Comparison of ENCODE assay signal across 28 mouse cellular contexts in genomic region chr9:85985671-85986070, GRCm38 (mm10).
DNase-seq lines count a peak whose midpoint lies in the region; ATAC-seq and TF ChIP-seq lines count a peak whose summit lies in the region.
"Had no signal": no experiment of that assay in that cellular context is flagged by ENCODE, and none has a peak within 500 bp of the region (broad histone marks: within the 10 kb centered on the region; RNA-seq: fewer than 3 reads in every experiment).

No protein-coding gene starts in this region.

- no peaks in the 10 kb centered on the region for H3K9me3 ChIP-seq in hindbrain, postnatal 0 days (ENCODE audit: low read length)
- H3K9me3 ChIP-seq in hindbrain, embryonic 12.5 days (replicated peaks) = no peaks in the 10 kb centered on the region
- no peaks in the 10 kb centered on the region for H3K9me3 ChIP-seq in neural tube, embryonic 11.5 days (ENCODE audit: control insufficient read depth, low read length)
- no peaks in the 10 kb centered on the region for H3K9me3 ChIP-seq in neural tube, embryonic 13.5 days
- H3K9me3 ChIP-seq: embryonic facial prominence, embryonic 12.5 days; forebrain, embryonic 12.5 days; G1E; hindbrain, embryonic 13.5 days; limb, embryonic 15.5 days; midbrain, embryonic 13.5 days had no signal

- no peaks in the 10 kb centered on the region for H3K36me3 ChIP-seq in hindbrain, postnatal 0 days (ENCODE audit: insufficient read depth, low read length)
- no peaks in the 10 kb centered on the region for H3K36me3 ChIP-seq in hindbrain, embryonic 12.5 days
- no peaks in the 10 kb centered on the region for H3K36me3 ChIP-seq in neural tube, embryonic 11.5 days (ENCODE audit: control insufficient read depth, insufficient read depth, low read length)
- H3K36me3 ChIP-seq in neural tube, embryonic 13.5 days = no peaks in the 10 kb centered on the region
- H3K36me3 ChIP-seq: embryonic facial prominence, embryonic 12.5 days; forebrain, embryonic 12.5 days; G1E; hindbrain, embryonic 13.5 days; limb, embryonic 15.5 days; midbrain, embryonic 13.5 days had no signal

- H3K9ac ChIP-seq in hindbrain, postnatal 0 days (replicated peaks; ENCODE audit: low read length) = no peak overlapping the region
- no peak overlapping the region for H3K9ac ChIP-seq in hindbrain, embryonic 12.5 days
- no peak overlapping the region for H3K9ac ChIP-seq in neural tube, embryonic 11.5 days (ENCODE audit: low read length)
- no peak overlapping the region for H3K9ac ChIP-seq in neural tube, embryonic 13.5 days
- H3K9ac ChIP-seq: embryonic facial prominence, embryonic 12.5 days; forebrain, embryonic 12.5 days; hindbrain, embryonic 13.5 days; limb, embryonic 15.5 days; liver, embryonic 14.5 days; lung, embryonic 14.5 days; midbrain, embryonic 13.5 days had no signal

- H3K27ac ChIP-seq in hindbrain, postnatal 0 days = no peak overlapping the region
- no peak overlapping the region for H3K27ac ChIP-seq in hindbrain, embryonic 12.5 days
- no peak overlapping the region for H3K27ac ChIP-seq in neural tube, embryonic 11.5 days (ENCODE audit: low read depth, low read length)
- 0 out of 2 replicates have a peak overlapping the region, but pooled peaks have one; percentile 34 for H3K27ac ChIP-seq in neural tube, embryonic 13.5 days (replicated peaks)
- H3K27ac ChIP-seq: embryonic facial prominence, embryonic 12.5 days; forebrain, embryonic 12.5 days; hindbrain, embryonic 13.5 days; left cerebral cortex, adult 2 months; limb, embryonic 15.5 days; liver, embryonic 14.5 days; midbrain, embryonic 13.5 days; stomach, postnatal 0 days had no signal

- TF ChIP-seq CTCF in hindbrain, postnatal 0 days (IDR thresholded peaks at IDR 0.05; ENCODE audit: low read depth) = no peak

- H3K4me1 ChIP-seq in hindbrain, postnatal 0 days (ENCODE audit: insufficient read depth, low read length) = no peaks in the 10 kb centered on the region
- H3K4me1 ChIP-seq in hindbrain, embryonic 12.5 days = no peaks in the 10 kb centered on the region
- H3K4me1 ChIP-seq in neural tube, embryonic 11.5 days (ENCODE audit: control insufficient read depth, insufficient read depth, low read length) = no peaks in the 10 kb centered on the region
- H3K4me1 ChIP-seq in neural tube, embryonic 13.5 days (replicated peaks) = 0 out of 2 replicates have a peak, but pooled peaks cover 7% of the 10 kb centered on the region
- H3K4me1 ChIP-seq: embryonic facial prominence, embryonic 12.5 days; forebrain, embryonic 12.5 days; hindbrain, embryonic 13.5 days; midbrain, embryonic 13.5 days had no signal

- H3K27me3 ChIP-seq in hindbrain, postnatal 0 days (ENCODE audit: insufficient read depth, low read length) = no peaks in the 10 kb centered on the region
- no peaks in the 10 kb centered on the region for H3K27me3 ChIP-seq in hindbrain, embryonic 12.5 days
- no peaks in the 10 kb centered on the region for H3K27me3 ChIP-seq in neural tube, embryonic 11.5 days (ENCODE audit: control insufficient read depth, insufficient read depth, low read length)
- no peaks in the 10 kb centered on the region for H3K27me3 ChIP-seq in neural tube, embryonic 13.5 days
- H3K27me3 ChIP-seq: CH12.LX; embryonic facial prominence, embryonic 12.5 days; forebrain, embryonic 12.5 days; hindbrain, embryonic 13.5 days; limb, embryonic 15.5 days; midbrain, embryonic 13.5 days had no signal

- H3K4me2 ChIP-seq in hindbrain, postnatal 0 days (ENCODE audit: low read depth, low read length) = no peak overlapping the region
- no peak overlapping the region for H3K4me2 ChIP-seq in hindbrain, embryonic 12.5 days (replicated peaks)
- no peak overlapping the region for H3K4me2 ChIP-seq in neural tube, embryonic 11.5 days (ENCODE audit: low read depth)
- no peak overlapping the region for H3K4me2 ChIP-seq in neural tube, embryonic 13.5 days
- H3K4me2 ChIP-seq: embryonic facial prominence, embryonic 12.5 days; forebrain, embryonic 12.5 days; hindbrain, embryonic 13.5 days; limb, embryonic 15.5 days; lung, embryonic 14.5 days; midbrain, embryonic 13.5 days had no signal

- H3K4me3 ChIP-seq in hindbrain, postnatal 0 days (ENCODE audit: low read length) = no peak overlapping the region
- H3K4me3 ChIP-seq in hindbrain, embryonic 12.5 days = no peak overlapping the region
- H3K4me3 ChIP-seq in neural tube, embryonic 11.5 days (ENCODE audit: low read depth, low read length) = no peak overlapping the region
- no peak overlapping the region for H3K4me3 ChIP-seq in neural tube, embryonic 13.5 days
- H3K4me3 ChIP-seq: embryonic facial prominence, embryonic 12.5 days; erythroblast, embryonic 14.5 days; forebrain, embryonic 12.5 days; hindbrain, embryonic 13.5 days; left cerebral cortex, adult 2 months; limb, embryonic 15.5 days; midbrain, embryonic 13.5 days had no signal

- WGBS in hindbrain, postnatal 0 days = 65% methylated on average over 5 of the region's 5 CpGs
- WGBS in hindbrain, embryonic 12.5 days = 75% methylated on average over 5 of the region's 5 CpGs
- 50% methylated on average over 5 of the region's 5 CpGs for WGBS in neural tube, embryonic 11.5 days
- WGBS in neural tube, embryonic 13.5 days = 39% methylated on average over 5 of the region's 5 CpGs

- DNase-seq in hindbrain, postnatal 0 days (ENCODE audit: low spot score) = peak; percentile 12
- DNase-seq in neural tube, embryonic 11.5 days (ENCODE audit: low spot score) = no peak
- no peak for DNase-seq in neural tube, embryonic 10.5 days (ENCODE audit: extremely low spot score, low spot score)
- no peak for DNase-seq in layer of hippocampus, postnatal 36 days
- no peak for DNase-seq in left cerebral cortex, adult 18-20 months (ENCODE audit: low spot score in 2 of 2)
- DNase-seq: adrenal gland, adult 2 months; B cell, adult 2 months; cerebellum, adult 8-10 months; gastrocnemius, postnatal 25 days; kidney, adult 9 months; kidney, postnatal 36 days; lung, embryonic 14.5 days; thymus, adult 2 months; thymus, postnatal 4 days had no signal

- no peak for ATAC-seq in hindbrain, postnatal 0 days
- no peak for ATAC-seq in hindbrain, embryonic 12.5 days (ENCODE audit: low FRiP score)
- peak; percentile 50; the same call in 1 of the 2 replicates for ATAC-seq in neural tube, embryonic 11.5 days (ENCODE audit: insufficient read depth, low FRiP score, low TSS enrichment)
- peak; percentile 43; the same call in 1 of the 2 replicates for ATAC-seq in neural tube, embryonic 13.5 days (ENCODE audit: low read depth)
- ATAC-seq: inflammation-experienced regulatory T-cells, adult 6 months; midbrain, embryonic 13.5 days had no signal

Comparison
In these comparisons a context has a peak if more than half of its experiments do, and no peak if none do; other contexts are left out.
1. ATAC-seq: peak in neural tube, embryonic 11.5 days (single experiment) and neural tube, embryonic 13.5 days (single experiment); none in hindbrain, postnatal 0 days (single experiment) and hindbrain, embryonic 12.5 days (single experiment).